Mouse (Mus musculus) telencephalon, adult 2 months (tissue): Measurements from ENCODE around the gene Lrtm2.

Experiments
- DNase-seq: peaks from one replicate; pipeline ENCODE4 v3.0.0-alpha.2; 2011; ENCODE audit warnings: low read depth, low spot score

The Lrtm2 gene

GRCm38 (mm10) chr6:119280761-119281160, 49.8 kb downstream of the Lrtm2 start:
- DNase-seq, result peak; percentile 72

- DNase-seq, result no peak
These were observed 53.9 kb downstream of the Lrtm2 start for GRCm38 (mm10) chr6:119276713-119277112.
